Mouse (Mus musculus) forebrain, embryonic 15.5 days (tissue): ENCODE results near the gene Smad1. TPM values are rescaled to one million over a fixed set of nuclear protein-coding genes. Genes with fewer than 3 reads are reported as not detected.
"Not testable (repeated sequence)": the region's sequence is repeated elsewhere in the genome, so short reads cannot be mapped to it uniquely, and the experiment has no call there.

ENCODE experiments used
- ATAC-seq: fragments of 200-750 bp; cut with Nextera tagmentation; replicated peaks from 2 replicates; pipeline ENCODE4 v1.8.0; 2017; ENCODE audit warnings: mild to moderate bottlenecking, moderate TSS enrichment, moderate library complexity
- H3K27ac ChIP-seq: fragments of 300-500 bp; sonication (generic); replicated peaks from 2 replicates; pipeline ENCODE4 v1.5.1; 2015; ENCODE audit warnings: mild to moderate bottlenecking, inconsistent platforms
- H3K27me3 ChIP-seq: fragments of 300-500 bp; sonication (generic); 2 replicates; pipeline ENCODE4 v1.6.1; 2015; ENCODE audit warnings: inconsistent platforms
- H3K36me3 ChIP-seq: fragments of 300-500 bp; sonication (generic); 2 replicates; pipeline ENCODE4 v1.6.1; 2015; ENCODE audit warnings: mild to moderate bottlenecking, inconsistent platforms
- H3K4me1 ChIP-seq: fragments of 300-500 bp; sonication (generic); 2 replicates; pipeline ENCODE4 v1.6.1; 2015; ENCODE audit warnings: inconsistent platforms
- H3K4me2 ChIP-seq: fragments of 300-500 bp; sonication (generic); replicated peaks from 2 replicates; pipeline ENCODE4 v1.6.1; 2015; ENCODE audit warnings: mild to moderate bottlenecking, inconsistent platforms
- H3K4me3 ChIP-seq: fragments of 300-500 bp; sonication (generic); 2 replicates; pipeline ENCODE4 v1.5.1; 2015; ENCODE audit warnings: mild to moderate bottlenecking, inconsistent platforms
- H3K9ac ChIP-seq: fragments of 300-500 bp; sonication (generic); replicated peaks from 2 replicates; pipeline ENCODE4 v1.6.1; 2015; ENCODE audit warnings: mild to moderate bottlenecking, inconsistent platforms
- H3K9me3 ChIP-seq: fragments of 300-500 bp; sonication (generic); 2 replicates; pipeline ENCODE4 v1.6.1; 2016; ENCODE audit warnings: inconsistent platforms
- WGBS: fragments of 180-500 bp; shearing (Covaris S2); methylation state at CpG from one replicate; pipeline ENCODE4 v1.1.7; 2015; ENCODE audit warnings: mixed read lengths; 5-methylcytosine and 5-hydroxymethylcytosine counted together
- polyA plus RNA-seq: library from polyadenylated mRNA; unstranded; fragments of >200 nt; fragmentation: Nextera tagmentation; extraction: Ambion mirVana; gene quantifications from 2 replicates; pipeline ENCODE4 v1.2.1, GENCODE M21; 2015

Gene Smad1
- 63.6 and 66.6 TPM in 2 replicates for polyA plus RNA-seq

GRCm38 (mm10) chr8:79398994-79399650 lies at the start of gene Smad1:
Smad1 (minus strand) TSS chr8:79399518.
- H3K27me3 ChIP-seq: no peaks in the 10 kb centered on the region
- peak; percentile 95 for ATAC-seq
- WGBS: under 1% methylated on average over 74 of the region's 80 CpGs

GRCm38 (mm10) chr8:79447260-79447853 lies 48.0 kb upstream of the Smad1 start:
- no peak overlapping the region for H3K4me3 ChIP-seq
- WGBS: 88% methylated on average over 10 of the region's 10 CpGs
- no peak overlapping the region for H3K4me2 ChIP-seq
- no peaks in the 10 kb centered on the region for H3K36me3 ChIP-seq
- H3K27me3 ChIP-seq: no peaks in the 10 kb centered on the region
- no peaks in the 10 kb centered on the region for H3K4me1 ChIP-seq
- no peak for ATAC-seq
- no peaks in the 10 kb centered on the region for H3K9me3 ChIP-seq
- H3K9ac ChIP-seq: no peak overlapping the region
- no peak overlapping the region for H3K27ac ChIP-seq

More at GRCm38 (mm10) chr8:79398994-79399650, at the start of gene Smad1:
- H3K36me3 ChIP-seq: no peaks in the 10 kb centered on the region
- peak within 1 kb of the TSS; percentile 99 for H3K27ac ChIP-seq
- H3K9ac ChIP-seq: peak within 1 kb of the TSS; percentile 99
- H3K4me2 ChIP-seq: peak within 1 kb of the TSS; percentile 57
- H3K4me3 ChIP-seq: peak within 1 kb of the TSS; percentile 88
- H3K9me3 ChIP-seq: no peaks in the 10 kb centered on the region
- H3K4me1 ChIP-seq: peaks cover 34% of the 10 kb centered on the region

DNA sequence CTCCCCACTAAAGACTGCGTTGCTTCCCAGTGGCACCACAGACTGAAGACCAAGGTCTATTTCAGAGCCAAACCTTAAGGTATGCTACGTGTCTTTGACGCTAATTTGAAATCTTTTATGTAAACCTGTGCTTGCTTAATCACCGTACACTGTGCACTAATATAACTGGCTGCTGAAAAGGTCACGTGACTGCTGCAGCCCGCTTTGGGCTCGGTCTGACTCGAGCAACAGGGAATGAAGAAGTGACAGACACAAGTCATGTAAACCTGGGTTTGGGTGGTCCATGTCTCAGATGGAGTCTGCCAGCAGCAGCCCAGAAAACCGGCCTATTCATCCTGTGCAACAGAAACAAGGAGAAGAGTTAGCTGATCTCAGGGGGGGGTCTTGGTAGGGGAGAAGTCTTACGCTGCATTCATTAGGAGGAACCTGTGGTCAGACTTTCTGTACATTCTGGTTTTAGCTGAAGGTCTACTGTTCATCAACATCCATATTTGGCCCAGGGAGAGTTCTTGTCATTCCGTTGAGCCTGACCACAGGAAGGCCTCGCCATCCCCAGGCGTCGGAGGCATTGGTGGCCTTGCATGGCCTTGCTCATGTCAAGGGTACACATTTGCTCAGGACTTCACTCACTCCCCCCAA lies 44.3 kb upstream of the Smad1 start:
- 87% methylated on average over 14 of the region's 14 CpGs for whole genome bisulfite sequencing
- no peak for ATAC-seq
- Histone ChIP-seq H3K9me3 (no peaks in the 10 kb centered on the region), H3K9ac (no peak overlapping the region), H3K36me3 (no peaks in the 10 kb centered on the region), H3K27ac (no peak overlapping the region), H3K4me3 (no peak overlapping the region), H3K4me2 (no peak overlapping the region), H3K4me1 (no peaks in the 10 kb centered on the region), H3K27me3 (no peaks in the 10 kb centered on the region)

GRCm38 (mm10) chr8:79433953-79434500 lies 34.7 kb upstream of the Smad1 start:
- Histone ChIP-seq H3K4me2 (no peak overlapping the region), H3K27me3 (no peaks in the 10 kb centered on the region), H3K9ac (no peak overlapping the region), H3K4me1 (0 out of 2 replicates have a peak, but pooled peaks cover 3% of the 10 kb centered on the region), H3K27ac (no peak overlapping the region), H3K9me3 (no peaks in the 10 kb centered on the region), H3K36me3 (no peaks in the 10 kb centered on the region), H3K4me3 (no peak overlapping the region)
- ATAC-seq: no peak
- 37% methylated on average over 4 of the region's 4 CpGs for WGBS

- Histone ChIP-seq H3K9ac (no peak overlapping the region), H3K27ac (no peak overlapping the region)
These were observed 15.6 kb upstream of the Smad1 start for GRCm38 (mm10) chr8:79414907-79415306.

DNA sequence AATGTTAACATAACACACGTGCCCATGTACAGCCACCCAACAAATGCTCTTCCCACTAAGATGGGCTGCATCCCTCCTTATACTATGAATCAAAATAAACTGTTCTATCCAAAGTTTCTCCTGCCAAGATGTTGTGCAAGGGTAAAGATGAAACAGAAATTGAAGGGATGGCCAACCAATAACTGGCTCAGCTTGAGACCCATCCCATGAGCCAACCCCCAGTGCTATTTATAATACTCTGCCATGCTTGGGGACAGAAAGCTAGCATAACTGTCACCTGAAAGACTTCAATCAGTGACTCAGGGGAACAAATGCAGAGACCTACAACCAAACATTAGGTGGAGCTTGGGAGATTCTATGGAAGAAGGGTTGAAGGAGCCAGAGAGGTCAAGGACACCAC lies 11.2 kb upstream of the Smad1 start:
- 81% methylated on average over 1 of the region's 1 CpGs for WGBS

More at GRCm38 (mm10) chr8:79414907-79415306, 15.6 kb upstream of the Smad1 start:
- Histone ChIP-seq H3K4me3 (no peak overlapping the region), H3K36me3 (no peaks in the 10 kb centered on the region), H3K4me2 (no peak overlapping the region), H3K9me3 (no peaks in the 10 kb centered on the region), H3K27me3 (no peaks in the 10 kb centered on the region), H3K4me1 (no peaks in the 10 kb centered on the region)
- 81% methylated on average over 5 of the region's 5 CpGs for WGBS
- ATAC-seq: no peak

DNA sequence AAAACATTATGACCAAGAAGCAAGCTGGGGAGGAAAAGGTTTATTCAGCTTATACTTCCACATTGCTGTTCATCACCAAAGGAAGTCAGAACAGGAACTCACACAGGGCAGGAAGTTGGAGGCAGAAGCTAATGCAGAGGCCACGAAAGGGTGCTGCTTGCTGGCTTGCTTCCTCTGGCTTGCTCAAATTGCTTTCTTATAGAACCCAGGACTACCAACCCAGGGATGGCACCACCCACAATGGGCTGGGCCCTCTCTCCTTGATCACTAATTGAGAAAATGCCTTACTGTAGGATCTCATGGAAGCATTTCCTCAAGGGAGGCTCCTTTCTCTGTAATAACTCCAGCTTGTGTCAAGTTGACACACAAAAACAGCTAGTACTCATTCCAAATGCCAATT lies 8.0 kb upstream of the Smad1 start:
- not testable (repeated sequence) for H3K36me3 ChIP-seq, H3K9ac ChIP-seq, H3K27ac ChIP-seq, H3K4me3 ChIP-seq, H3K27me3 ChIP-seq, H3K9me3 ChIP-seq, ATAC-seq, H3K4me1 ChIP-seq, H3K4me2 ChIP-seq
- WGBS: 83% methylated on average over 1 of the region's 1 CpGs

More for the DNA sequence above, 11.2 kb upstream of the Smad1 start:
- no peak for ATAC-seq
- H3K9ac ChIP-seq: no peak overlapping the region
- no peaks in the 10 kb centered on the region for H3K4me1 ChIP-seq
- no peak overlapping the region for H3K4me2 ChIP-seq
- no peaks in the 10 kb centered on the region for H3K36me3 ChIP-seq
- H3K27me3 ChIP-seq: no peaks in the 10 kb centered on the region
- H3K4me3 ChIP-seq: no peak overlapping the region
- no peak overlapping the region for H3K27ac ChIP-seq
- H3K9me3 ChIP-seq: no peaks in the 10 kb centered on the region

DNA sequence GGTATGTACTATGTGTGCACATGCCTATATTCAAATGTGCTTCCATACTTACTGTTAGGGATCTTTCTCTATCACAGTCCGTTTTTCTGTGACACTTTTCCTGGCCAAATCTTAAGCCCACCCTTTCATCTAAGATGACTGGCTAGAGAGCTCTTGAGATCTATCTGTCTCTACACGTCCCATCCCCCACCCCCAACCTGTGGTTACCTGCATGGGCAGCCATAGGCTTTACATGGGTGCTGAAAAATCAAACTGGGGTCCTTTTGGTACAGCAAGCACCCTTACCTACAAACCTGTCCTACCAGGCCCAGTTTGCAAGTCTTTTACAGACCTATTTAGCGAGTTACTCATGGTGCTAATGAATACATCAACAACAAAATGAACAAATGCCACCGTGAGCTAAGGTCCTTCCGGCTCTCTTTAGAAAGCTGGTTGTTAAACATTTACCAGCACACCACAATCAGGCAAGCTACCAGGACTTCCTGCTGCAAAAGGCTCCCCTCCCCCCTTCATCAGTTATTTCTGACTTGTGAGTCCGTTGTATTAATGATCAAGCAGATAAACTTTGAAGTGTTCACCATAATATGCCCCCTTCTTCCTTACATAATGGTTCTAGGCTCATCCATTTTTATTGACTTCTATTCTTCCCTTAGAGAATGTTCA lies 5.7 kb upstream of the Smad1 start:
- Histone ChIP-seq H3K9ac (no peak overlapping the region), H3K4me3 (no peak overlapping the region), H3K4me2 (no peak overlapping the region), H3K36me3 (no peaks in the 10 kb centered on the region), H3K27me3 (no peaks in the 10 kb centered on the region), H3K9me3 (no peaks in the 10 kb centered on the region), H3K4me1 (no peaks in the 10 kb centered on the region), H3K27ac (no peak overlapping the region)
- 81% methylated on average over 6 of the region's 6 CpGs for WGBS
- no peak for ATAC-seq

DNA sequence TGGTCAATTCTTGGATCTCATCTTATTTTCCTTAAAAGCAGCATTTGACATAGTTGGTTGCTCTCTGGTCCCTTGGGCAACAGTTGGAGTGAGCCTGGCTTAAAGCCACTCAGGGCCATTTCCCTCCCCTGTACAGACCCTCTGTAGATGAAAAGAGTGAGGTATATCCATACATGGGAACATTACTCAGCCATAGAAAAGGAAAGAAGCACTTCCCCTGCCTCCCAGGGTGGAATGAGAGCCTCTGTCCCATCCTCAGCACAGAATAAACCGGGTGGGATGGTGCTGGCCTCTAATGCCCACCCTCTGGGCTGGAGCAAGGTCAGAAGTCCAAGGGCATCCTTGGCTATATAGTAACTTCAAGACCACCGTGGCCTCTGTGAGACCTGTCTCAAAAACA lies 1.4 kb upstream of the Smad1 start:
- Histone ChIP-seq H3K4me3 (no peak overlapping the region), H3K4me2 (no peak overlapping the region), H3K36me3 (no peaks in the 10 kb centered on the region), H3K4me1 (peaks cover 27% of the 10 kb centered on the region), H3K27ac (no peak overlapping the region), H3K9ac (no peak overlapping the region), H3K9me3 (no peaks in the 10 kb centered on the region), H3K27me3 (no peaks in the 10 kb centered on the region)
- no peak for ATAC-seq
- 72% methylated on average over 2 of the region's 2 CpGs for WGBS

- peak; percentile 63 for ATAC-seq
- under 1% methylated on average over 63 of the region's 68 CpGs for WGBS
- peaks cover 39% of the 10 kb centered on the region for H3K4me1 ChIP-seq
- H3K27ac ChIP-seq: peak overlapping the region; percentile 99
- H3K4me2 ChIP-seq: peak overlapping the region; percentile 57
- no peaks in the 10 kb centered on the region for H3K36me3 ChIP-seq
- H3K27me3 ChIP-seq: no peaks in the 10 kb centered on the region
- H3K4me3 ChIP-seq: peak overlapping the region; percentile 88
- peak overlapping the region; percentile 99 for H3K9ac ChIP-seq
- H3K9me3 ChIP-seq: no peaks in the 10 kb centered on the region
These were observed 902 bp downstream of the Smad1 start for GRCm38 (mm10) chr8:79398251-79398981.

DNA sequence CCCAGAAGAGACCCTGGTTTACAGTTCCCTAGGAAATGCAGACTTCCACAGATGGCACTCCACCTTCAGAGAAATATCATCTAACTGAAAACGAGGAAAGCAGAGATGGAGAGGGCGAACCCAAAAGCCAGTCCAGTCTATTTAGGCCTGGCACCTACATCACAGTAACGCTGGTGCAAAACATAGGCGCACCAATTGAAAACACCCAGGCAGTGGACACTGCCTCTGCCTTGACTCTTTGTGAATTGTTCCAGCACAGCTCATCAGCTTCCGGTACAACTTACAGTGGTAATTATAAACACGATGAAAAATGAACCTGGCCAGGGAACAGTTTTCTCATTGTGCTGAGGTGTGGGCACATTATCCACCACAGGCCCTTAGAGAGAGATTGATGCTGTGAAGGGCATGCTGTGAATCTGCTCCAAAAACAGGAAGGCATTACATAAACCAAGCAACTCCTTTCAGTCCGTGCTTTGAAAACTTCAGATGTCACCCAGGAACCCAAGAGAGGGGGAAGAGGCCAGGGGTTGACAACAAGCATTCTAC lies 1.5 kb downstream of the Smad1 start:
- no peaks in the 10 kb centered on the region for H3K9me3 ChIP-seq
- H3K4me1 ChIP-seq: peaks cover 44% of the 10 kb centered on the region
- H3K27me3 ChIP-seq: no peaks in the 10 kb centered on the region
- no peaks in the 10 kb centered on the region for H3K36me3 ChIP-seq
- ATAC-seq: peak; percentile 6
- WGBS: 9% methylated on average over 7 of the region's 7 CpGs
- H3K9ac ChIP-seq: peak overlapping the region; percentile 99
- peak overlapping the region; percentile 88 for H3K4me3 ChIP-seq
- H3K4me2 ChIP-seq: peak overlapping the region; percentile 57
- peak overlapping the region; percentile 99 for H3K27ac ChIP-seq
